Mouse (Mus musculus) embryonic fibroblast, embryonic 13.5 days (primary cell): ENCODE results near the gene Lcor. TPM values are rescaled to one million over a fixed set of nuclear protein-coding genes. Genes with fewer than 3 reads are reported as not detected.

ENCODE experiments used
- H3K27ac ChIP-seq: 2 replicates; pipeline ENCODE4 v1.5.1; 2012; ENCODE audit warnings: low read length, control low read depth, inconsistent platforms; ENCODE audit not compliant: insufficient read depth
- H3K4me1 ChIP-seq: 2 replicates; pipeline ENCODE4 v1.6.1; 2011; ENCODE audit warnings: low read length; ENCODE audit not compliant: control insufficient read depth, insufficient read depth
- H3K4me3 ChIP-seq: 2 replicates; pipeline ENCODE4 v1.5.1; 2011; ENCODE audit warnings: mild to moderate bottlenecking, control low read depth, low read length; ENCODE audit not compliant: insufficient read depth
- CTCF ChIP-seq: IDR thresholded peaks from 2 replicates; pipeline ENCODE4 v1.5.1; 2011; ENCODE audit warnings: mild to moderate bottlenecking, control low read depth, low read length, moderate library complexity, borderline replicate concordance; ENCODE audit not compliant: insufficient read depth
- POLR2A ChIP-seq: IDR thresholded peaks from 2 replicates; pipeline ENCODE4 v1.6.1; 2011; ENCODE audit warnings: low read depth, mild to moderate bottlenecking, control low read depth, low read length, moderate library complexity
- polyA plus RNA-seq: library from polyadenylated mRNA; stranded (reverse); fragments of >200 nt; gene quantifications from 2 replicates; pipeline ENCODE4 v1.2.4, GENCODE M21; 2011; ENCODE audit warnings: low read depth; ENCODE audit not compliant: missing spikeins, insufficient read length

The Lcor gene
- 8.0 and 8.4 TPM in 2 replicates for polyA plus RNA-seq

- H3K4me1 ChIP-seq: 0 out of 2 replicates have a peak, but pooled peaks cover 2% of the 10 kb centered on the region
- no peak for TF ChIP-seq CTCF
- peak; percentile 87 for TF ChIP-seq POLR2A
Observed at GRCm38 (mm10) chr19:41482190-41482908, at the start of gene Lcor. TSS of gene Lcor (plus strand) at chr19:41482637.

DNA sequence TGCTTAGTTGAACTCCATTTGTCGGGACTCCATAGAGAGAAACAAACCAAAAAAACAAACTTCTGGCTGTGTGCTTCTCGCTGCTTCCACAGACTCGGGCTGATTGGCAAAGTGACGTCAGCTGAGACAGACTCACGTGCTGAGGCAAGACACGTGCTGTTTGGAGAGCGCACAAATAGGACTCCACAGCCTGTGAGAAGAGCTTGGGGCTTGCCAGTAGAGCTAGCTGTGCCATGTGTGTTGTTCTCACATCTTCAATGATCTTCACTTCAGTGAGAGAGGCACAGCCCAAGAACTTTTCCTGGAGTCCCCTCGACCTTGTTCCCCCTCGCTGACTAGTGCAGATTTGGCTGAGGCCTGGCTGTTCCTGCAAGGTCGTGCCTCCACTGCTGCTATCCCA lies 47.1 kb upstream of the Lcor start:
- no peak for TF ChIP-seq POLR2A
- TF ChIP-seq CTCF: no peak
- H3K4me3 ChIP-seq: no peak overlapping the region
- no peaks in the 10 kb centered on the region for H3K4me1 ChIP-seq
- H3K27ac ChIP-seq: no peak overlapping the region

More at GRCm38 (mm10) chr19:41482190-41482908, at the start of gene Lcor:
- Histone ChIP-seq H3K4me3 (peak within 1 kb of the TSS; percentile 95), H3K27ac (peak within 1 kb of the TSS; percentile 88)

DNA sequence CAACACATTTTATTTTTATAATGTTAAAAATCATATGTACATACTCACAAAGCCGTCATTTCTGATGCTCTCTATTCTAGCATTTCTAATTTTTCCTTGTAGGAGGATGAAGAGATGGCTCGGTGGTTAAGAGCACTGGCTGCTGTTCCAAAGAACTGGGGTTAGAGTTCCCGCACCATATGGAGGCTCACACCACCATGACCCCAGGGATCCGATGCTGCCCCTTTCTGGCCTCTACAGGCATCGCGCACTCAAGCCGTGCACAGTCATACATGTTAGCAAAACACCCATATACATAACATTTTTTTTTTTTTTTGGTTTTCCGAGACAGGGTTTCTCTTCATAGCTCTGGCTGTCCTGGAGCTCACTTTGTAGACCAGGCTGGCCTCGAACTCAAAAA lies 46.0 kb upstream of the Lcor start:
- no peaks in the 10 kb centered on the region for H3K4me1 ChIP-seq
- H3K4me3 ChIP-seq: no peak overlapping the region
- no peak overlapping the region for H3K27ac ChIP-seq
- TF ChIP-seq CTCF (no peak), POLR2A (no peak)

GRCm38 (mm10) chr19:41438953-41439352 lies 43.5 kb upstream of the Lcor start:
- Histone ChIP-seq H3K27ac (no peak overlapping the region), H3K4me1 (no peaks in the 10 kb centered on the region), H3K4me3 (no peak overlapping the region)
- TF ChIP-seq CTCF (no peak), POLR2A (no peak)

- Histone ChIP-seq H3K4me3 (no peak overlapping the region), H3K27ac (no peak overlapping the region), H3K4me1 (no peaks in the 10 kb centered on the region)
- TF ChIP-seq CTCF: no peak
- no peak for TF ChIP-seq POLR2A
Observed at GRCm38 (mm10) chr19:41441446-41441845, 41.0 kb upstream of the Lcor start.

DNA sequence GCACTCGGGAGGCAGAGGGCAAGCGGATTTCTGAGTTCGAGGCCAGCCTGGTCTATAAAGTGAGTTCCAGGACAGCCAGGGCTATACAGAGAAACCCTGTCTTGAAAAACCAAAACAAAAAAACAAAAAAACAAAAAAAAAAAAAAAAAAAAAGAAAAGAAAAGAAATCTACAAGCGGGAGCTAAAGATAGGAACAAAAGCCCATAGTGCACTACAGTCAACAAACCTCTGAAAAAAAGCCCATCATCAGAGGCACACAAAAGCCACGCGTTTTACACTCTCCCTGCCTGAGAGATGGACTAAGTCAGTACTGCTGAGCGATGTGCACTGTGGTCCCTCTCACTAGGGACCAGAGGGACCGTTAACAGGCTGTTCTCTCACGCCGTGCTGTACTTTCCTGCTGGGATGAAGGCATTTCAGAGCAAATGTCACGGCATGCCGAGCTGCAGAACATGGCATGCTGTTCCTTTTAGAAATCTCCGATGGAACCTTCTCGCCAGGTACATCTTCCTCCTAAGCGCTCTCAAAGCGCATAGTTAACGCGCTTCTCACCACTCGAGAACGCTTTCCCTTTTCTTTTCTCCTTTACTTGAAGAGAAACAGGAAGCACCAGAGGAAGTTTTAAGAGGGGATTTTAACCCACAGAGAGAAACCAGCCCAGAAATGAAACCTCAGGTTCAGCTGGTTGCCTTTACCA lies 40.4 kb upstream of the Lcor start:
- peak overlapping the region; percentile 11; the same call in 1 of the 2 replicates for H3K4me3 ChIP-seq
- no peak overlapping the region for H3K27ac ChIP-seq
- TF ChIP-seq POLR2A (no peak), CTCF (no peak)
- no peaks in the 10 kb centered on the region for H3K4me1 ChIP-seq

GRCm38 (mm10) chr19:41442608-41442969 lies 39.8 kb upstream of the Lcor start:
- H3K27ac ChIP-seq: no peak overlapping the region
- TF ChIP-seq CTCF: peak; percentile 91
- TF ChIP-seq POLR2A: no peak
- peak overlapping the region; percentile 11; the same call in 1 of the 2 replicates for H3K4me3 ChIP-seq
- H3K4me1 ChIP-seq: no peaks in the 10 kb centered on the region

GRCm38 (mm10) chr19:41444491-41444890 lies 37.9 kb upstream of the Lcor start:
- H3K4me1 ChIP-seq: no peaks in the 10 kb centered on the region
- TF ChIP-seq CTCF: no peak
- TF ChIP-seq POLR2A: no peak
- H3K4me3 ChIP-seq: no peak overlapping the region
- H3K27ac ChIP-seq: no peak overlapping the region

GRCm38 (mm10) chr19:41445013-41445610 lies 37.3 kb upstream of the Lcor start:
- H3K27ac ChIP-seq: no peak overlapping the region
- H3K4me3 ChIP-seq: no peak overlapping the region
- H3K4me1 ChIP-seq: no peaks in the 10 kb centered on the region
- TF ChIP-seq CTCF: no peak

DNA sequence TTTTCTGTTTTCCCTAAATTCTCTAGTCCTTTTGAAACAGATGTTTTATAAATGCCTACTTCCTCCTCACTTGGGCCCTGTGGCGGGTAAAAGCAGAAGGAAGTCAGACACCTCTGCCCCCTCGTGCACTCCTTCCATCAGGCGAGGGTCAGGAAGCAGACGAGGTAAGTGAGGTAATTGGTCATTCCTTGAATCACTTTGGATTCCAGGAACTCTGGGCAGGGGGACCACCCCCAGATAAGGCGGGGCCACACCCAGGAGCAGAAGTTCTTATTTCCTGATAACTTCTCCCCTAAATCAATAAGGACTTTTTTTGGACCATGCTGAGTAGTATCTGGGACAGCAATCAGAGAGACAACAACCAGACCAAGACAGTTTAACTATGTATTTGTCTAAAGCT lies 36.7 kb upstream of the Lcor start:
- Histone ChIP-seq H3K4me3 (no peak overlapping the region), H3K4me1 (no peaks in the 10 kb centered on the region), H3K27ac (no peak overlapping the region)
- TF ChIP-seq CTCF (no peak), POLR2A (no peak)
